Mouse (Mus musculus): ENCODE data around the gene Sobp.

The Sobp gene

DNA sequence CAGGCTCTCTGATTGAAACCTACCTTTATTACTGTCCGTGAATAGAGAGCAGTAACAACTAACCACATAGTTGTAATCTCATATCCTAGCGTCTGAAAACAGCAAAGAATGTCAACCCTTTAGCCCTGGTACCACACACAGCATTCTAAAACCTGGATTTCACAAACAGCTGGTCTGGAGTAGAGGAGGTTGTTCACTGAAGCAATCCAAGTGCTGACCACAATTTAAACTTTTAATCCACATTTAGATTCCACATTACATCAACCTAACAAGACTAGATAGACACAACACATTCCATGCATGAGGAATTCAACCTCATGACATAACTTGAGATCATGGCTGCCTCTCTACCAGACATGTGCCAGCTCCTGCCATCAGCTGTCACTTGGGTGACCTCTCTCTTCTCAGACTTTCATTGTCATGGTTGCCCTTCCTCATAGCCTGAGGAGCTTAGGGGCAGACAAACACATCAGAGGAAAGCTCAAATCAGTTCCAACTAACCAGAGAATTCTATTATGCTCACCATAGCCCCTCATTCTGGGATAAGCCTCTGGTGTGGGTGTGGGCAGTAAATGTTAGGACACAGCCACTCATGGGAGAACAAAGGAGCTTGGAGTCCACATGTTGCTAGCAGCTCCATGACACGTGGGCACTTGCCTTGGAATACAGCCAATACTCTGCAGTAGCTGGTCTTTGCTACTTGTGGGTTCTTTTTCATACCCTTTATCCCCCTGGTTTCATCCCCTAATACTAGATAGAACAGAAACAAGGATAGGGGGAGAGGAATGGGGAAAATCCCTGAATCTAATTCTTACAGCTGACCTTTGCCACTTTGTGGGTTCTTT lies 58.0 kb downstream of the Sobp start:
- peaks cover 4% of the 10 kb centered on the region for H3K4me1 ChIP-seq (replicated peaks; ENCODE audit: low read depth, low read length)
- no peaks in the 10 kb centered on the region; the same call in 1 of the 2 replicates for H3K27me3 ChIP-seq (ENCODE audit: insufficient read depth, low read length)
- no peaks in the 10 kb centered on the region for H3K9me3 ChIP-seq (ENCODE audit: low read length)
- H3K36me3 ChIP-seq (ENCODE audit: insufficient read depth, low read length) = no peaks in the 10 kb centered on the region
- TF ChIP-seq POU5F1 (IDR thresholded peaks at IDR 0.05; ENCODE audit: borderline replicate concordance, low read length) (no peak), CTCF (conservative IDR thresholded peaks at IDR 0.05; ENCODE audit: low read length) (no peak), NANOG (IDR thresholded peaks at IDR 0.05; ENCODE audit: borderline replicate concordance, low read length) (no peak)
- no peak overlapping the region for H3K4me3 ChIP-seq (replicated peaks; ENCODE audit: low read length)

DNA sequence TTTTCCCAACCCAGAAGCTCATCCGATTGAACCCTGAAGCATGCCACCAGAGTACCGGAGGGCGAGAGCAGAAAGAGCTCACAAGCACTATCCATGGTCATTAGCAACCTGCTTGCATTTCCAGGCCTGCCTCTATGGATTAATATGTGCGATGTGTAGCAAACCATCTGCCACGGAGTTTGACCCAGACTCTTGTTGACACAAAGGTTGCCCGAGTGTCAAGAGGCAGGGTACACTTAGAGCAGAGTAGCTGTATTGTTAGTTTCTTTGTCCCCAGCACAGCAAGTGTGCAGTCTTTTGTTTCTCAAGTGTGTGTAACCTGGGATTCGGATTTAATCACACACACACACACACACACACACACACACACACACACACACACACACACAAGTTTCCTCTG lies 62.0 kb downstream of the Sobp start:
- no peaks in the 10 kb centered on the region; the same call in 1 of the 2 replicates for H3K27me3 ChIP-seq (ENCODE audit: insufficient read depth, low read length)
- no peak overlapping the region for H3K4me3 ChIP-seq (replicated peaks; ENCODE audit: low read length)
- H3K4me1 ChIP-seq (replicated peaks; ENCODE audit: low read depth, low read length) = no peaks in the 10 kb centered on the region
- no peaks in the 10 kb centered on the region for H3K9me3 ChIP-seq (ENCODE audit: low read length)
- H3K36me3 ChIP-seq (ENCODE audit: insufficient read depth, low read length) = no peaks in the 10 kb centered on the region
- no peak for TF ChIP-seq POU5F1 (IDR thresholded peaks at IDR 0.05; ENCODE audit: borderline replicate concordance, low read length)
- no peak for TF ChIP-seq CTCF (conservative IDR thresholded peaks at IDR 0.05; ENCODE audit: low read length)
- no peak for TF ChIP-seq NANOG (IDR thresholded peaks at IDR 0.05; ENCODE audit: borderline replicate concordance, low read length)

DNA sequence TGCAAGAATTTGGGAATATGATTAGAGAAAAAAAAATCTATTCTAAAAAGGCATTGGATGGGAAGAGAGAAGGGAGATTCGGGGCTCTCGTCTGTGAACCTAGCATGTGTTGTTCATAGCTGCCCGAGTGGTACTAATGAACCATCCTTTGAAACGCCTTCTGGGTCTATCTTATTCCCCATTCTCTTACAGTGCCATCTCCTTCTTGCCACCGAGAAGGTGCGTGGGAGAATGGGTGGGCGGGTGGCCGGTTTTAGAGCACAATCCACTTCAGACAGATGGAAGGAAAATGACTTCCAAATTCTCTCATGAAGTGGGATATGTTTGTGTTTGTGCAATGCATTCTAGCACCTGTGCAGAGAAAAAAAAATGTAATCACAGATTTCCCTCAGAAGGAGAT lies 67.7 kb downstream of the Sobp start:
- TF ChIP-seq NANOG (IDR thresholded peaks at IDR 0.05; ENCODE audit: borderline replicate concordance, low read length) (no peak), CTCF (conservative IDR thresholded peaks at IDR 0.05; ENCODE audit: low read length) (no peak), POU5F1 (IDR thresholded peaks at IDR 0.05; ENCODE audit: borderline replicate concordance, low read length) (no peak)
- Histone ChIP-seq H3K9me3 (ENCODE audit: low read length) (no peaks in the 10 kb centered on the region), H3K4me1 (replicated peaks; ENCODE audit: low read depth, low read length) (no peaks in the 10 kb centered on the region), H3K4me3 (replicated peaks; ENCODE audit: low read length) (no peak overlapping the region), H3K27me3 (ENCODE audit: insufficient read depth, low read length) (no peaks in the 10 kb centered on the region), H3K36me3 (ENCODE audit: insufficient read depth, low read length) (no peaks in the 10 kb centered on the region)

DNA sequence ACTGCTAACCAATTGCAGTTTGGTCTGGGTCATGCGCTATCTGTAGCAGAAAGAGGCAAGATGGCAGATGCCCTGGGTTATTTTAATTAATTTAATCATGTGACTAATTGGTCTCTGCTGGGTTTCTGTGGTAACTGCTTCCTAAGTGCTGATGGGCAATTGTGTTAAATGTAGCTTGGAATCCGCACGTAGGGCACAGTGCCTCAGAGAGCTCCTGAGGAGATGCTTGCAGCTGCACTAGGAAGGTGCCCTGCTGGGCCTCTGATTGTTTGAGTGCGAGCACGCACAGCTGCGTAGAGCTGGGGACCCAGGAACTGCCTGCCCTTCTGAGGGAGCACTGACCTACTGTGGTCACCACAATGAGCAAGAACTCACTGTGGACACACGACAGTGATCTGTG lies 68.1 kb downstream of the Sobp start:
- H3K36me3 ChIP-seq (ENCODE audit: insufficient read depth, low read length) = no peaks in the 10 kb centered on the region
- no peaks in the 10 kb centered on the region for H3K9me3 ChIP-seq (ENCODE audit: low read length)
- TF ChIP-seq POU5F1 (IDR thresholded peaks at IDR 0.05; ENCODE audit: borderline replicate concordance, low read length) (no peak), CTCF (conservative IDR thresholded peaks at IDR 0.05; ENCODE audit: low read length) (no peak)
- no peak overlapping the region for H3K4me3 ChIP-seq (replicated peaks; ENCODE audit: low read length)
- no peaks in the 10 kb centered on the region; the same call in 1 of the 2 replicates for H3K27me3 ChIP-seq (ENCODE audit: insufficient read depth, low read length)
- H3K4me1 ChIP-seq (replicated peaks; ENCODE audit: low read depth, low read length) = no peaks in the 10 kb centered on the region

DNA sequence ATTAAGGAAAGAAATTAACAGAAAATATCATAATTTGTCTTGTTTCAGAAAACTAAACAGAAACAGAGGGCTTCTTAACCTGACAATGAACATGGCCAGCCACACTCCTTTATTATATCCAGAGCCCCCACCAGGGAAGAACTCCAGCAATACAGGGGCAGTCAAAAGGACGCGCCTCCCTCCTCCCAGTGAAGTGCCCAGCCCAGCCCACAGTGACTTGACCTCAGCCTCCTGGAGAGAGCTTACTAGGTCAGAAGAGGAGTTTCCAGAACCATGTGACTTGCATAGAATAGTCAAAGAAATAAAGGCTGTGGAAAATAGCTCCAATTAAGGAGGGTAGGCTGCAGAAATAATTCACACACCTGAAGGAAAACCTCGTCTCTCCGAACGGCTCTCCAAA lies 73.8 kb downstream of the Sobp start:
- no peak for TF ChIP-seq POU5F1 (IDR thresholded peaks at IDR 0.05; ENCODE audit: borderline replicate concordance, low read length)
- no peak for TF ChIP-seq NANOG (IDR thresholded peaks at IDR 0.05; ENCODE audit: borderline replicate concordance, low read length)
- no peak for TF ChIP-seq CTCF (conservative IDR thresholded peaks at IDR 0.05; ENCODE audit: low read length)
- Histone ChIP-seq H3K27me3 (ENCODE audit: insufficient read depth, low read length) (peaks cover 9% of the 10 kb centered on the region; the same call in 1 of the 2 replicates), H3K4me3 (replicated peaks; ENCODE audit: low read length) (no peak overlapping the region), H3K36me3 (ENCODE audit: insufficient read depth, low read length) (no peaks in the 10 kb centered on the region), H3K9me3 (ENCODE audit: low read length) (no peaks in the 10 kb centered on the region), H3K4me1 (replicated peaks; ENCODE audit: low read depth, low read length) (no peaks in the 10 kb centered on the region)

DNA sequence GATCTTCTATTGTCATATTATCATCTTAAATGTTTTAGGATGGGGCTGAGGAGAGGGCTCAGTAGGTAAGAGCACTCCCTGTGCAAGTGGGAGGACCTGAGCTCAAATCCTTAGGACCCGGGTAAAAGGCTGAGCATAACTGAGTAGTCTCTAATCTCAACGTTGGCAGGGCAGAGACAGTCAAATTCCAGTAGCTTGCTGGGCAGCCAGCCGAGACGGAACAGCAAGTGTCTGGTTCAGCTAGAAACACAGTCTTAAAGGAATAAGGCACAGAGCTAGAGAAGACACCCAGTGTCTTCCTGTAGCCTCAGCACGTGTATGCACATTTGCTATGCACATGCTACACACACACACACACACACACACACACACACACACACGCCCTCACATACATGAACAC lies 75.1 kb downstream of the Sobp start:
- no peak for TF ChIP-seq CTCF (conservative IDR thresholded peaks at IDR 0.05; ENCODE audit: low read length)
- no peak for TF ChIP-seq POU5F1 (IDR thresholded peaks at IDR 0.05; ENCODE audit: borderline replicate concordance, low read length)
- TF ChIP-seq NANOG (IDR thresholded peaks at IDR 0.05; ENCODE audit: borderline replicate concordance, low read length) = no peak
- Histone ChIP-seq H3K4me3 (replicated peaks; ENCODE audit: low read length) (no peak overlapping the region), H3K9me3 (ENCODE audit: low read length) (no peaks in the 10 kb centered on the region), H3K4me1 (replicated peaks; ENCODE audit: low read depth, low read length) (no peaks in the 10 kb centered on the region), H3K27me3 (ENCODE audit: insufficient read depth, low read length) (peaks cover 9% of the 10 kb centered on the region; the same call in 1 of the 2 replicates), H3K36me3 (ENCODE audit: insufficient read depth, low read length) (no peaks in the 10 kb centered on the region)

DNA sequence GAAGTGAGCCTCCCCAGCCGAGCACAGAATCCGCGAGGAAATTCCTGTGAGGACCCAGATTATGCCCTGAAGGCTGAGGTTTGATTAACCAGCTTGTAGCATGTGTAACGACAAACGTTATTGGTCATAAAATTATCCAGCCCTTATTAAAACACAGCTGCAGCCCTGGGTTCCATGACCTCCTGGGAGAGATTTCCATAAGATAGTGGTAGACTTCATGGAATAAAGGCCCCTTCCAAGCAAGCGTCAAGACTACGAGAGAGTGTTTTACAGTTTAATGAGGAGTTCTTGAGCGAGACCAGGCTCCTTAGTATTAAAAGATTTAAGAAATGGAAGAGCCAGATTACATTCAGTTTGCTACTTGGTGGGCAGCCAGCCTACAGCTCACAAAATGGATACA lies 76.6 kb downstream of the Sobp start:
- no peaks in the 10 kb centered on the region for H3K36me3 ChIP-seq (ENCODE audit: insufficient read depth, low read length)
- peaks cover 9% of the 10 kb centered on the region; the same call in 1 of the 2 replicates for H3K27me3 ChIP-seq (ENCODE audit: insufficient read depth, low read length)
- TF ChIP-seq CTCF (conservative IDR thresholded peaks at IDR 0.05; ENCODE audit: low read length) (no peak), NANOG (IDR thresholded peaks at IDR 0.05; ENCODE audit: borderline replicate concordance, low read length) (no peak), POU5F1 (IDR thresholded peaks at IDR 0.05; ENCODE audit: borderline replicate concordance, low read length) (no peak)
- H3K4me3 ChIP-seq (replicated peaks; ENCODE audit: low read length) = no peak overlapping the region
- peaks cover 13% of the 10 kb centered on the region for H3K4me1 ChIP-seq (replicated peaks; ENCODE audit: low read depth, low read length)
- no peaks in the 10 kb centered on the region for H3K9me3 ChIP-seq (ENCODE audit: low read length)

DNA sequence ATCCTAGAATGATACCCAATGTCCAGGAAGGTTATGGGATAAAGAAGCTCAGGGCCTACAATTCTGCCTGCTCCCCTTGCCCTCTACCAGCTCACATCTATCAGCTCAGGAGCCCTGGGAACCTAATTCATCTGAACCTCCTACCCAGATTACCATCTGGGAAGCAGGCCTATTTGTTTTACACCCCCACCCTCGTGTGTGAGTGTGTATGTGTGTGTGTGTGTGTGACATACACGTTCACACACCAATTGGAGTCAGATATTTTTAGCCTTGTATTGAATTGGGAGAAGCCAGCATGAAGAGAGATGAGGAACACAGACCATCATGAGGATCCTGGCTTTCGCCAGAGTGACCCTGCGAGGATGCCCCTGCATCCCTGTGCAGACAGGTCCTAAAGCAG lies 77.7 kb downstream of the Sobp start:
- no peak for TF ChIP-seq POU5F1 (IDR thresholded peaks at IDR 0.05; ENCODE audit: borderline replicate concordance, low read length)
- TF ChIP-seq NANOG (IDR thresholded peaks at IDR 0.05; ENCODE audit: borderline replicate concordance, low read length) = no peak
- no peak for TF ChIP-seq CTCF (conservative IDR thresholded peaks at IDR 0.05; ENCODE audit: low read length)
- H3K27me3 ChIP-seq (ENCODE audit: insufficient read depth, low read length) = peaks cover 9% of the 10 kb centered on the region; the same call in 1 of the 2 replicates
- H3K9me3 ChIP-seq (ENCODE audit: low read length) = no peaks in the 10 kb centered on the region
- no peaks in the 10 kb centered on the region for H3K36me3 ChIP-seq (ENCODE audit: insufficient read depth, low read length)
- H3K4me3 ChIP-seq (replicated peaks; ENCODE audit: low read length) = no peak overlapping the region
- peaks cover 17% of the 10 kb centered on the region for H3K4me1 ChIP-seq (replicated peaks; ENCODE audit: low read depth, low read length)
